Mouse (Mus musculus) C2C12 (cell line): ENCODE results near the gene Hddc3.

Source experiments
- CEBPB ChIP-seq: IDR thresholded peaks from one replicate; pipeline ENCODE4 v1.6.1; 2011; ENCODE audit warnings: low read depth, mild to moderate bottlenecking, control low read depth, moderate library complexity
- CTCF ChIP-seq: IDR thresholded peaks from one replicate; pipeline ENCODE4 v1.5.1; 2011; ENCODE audit not compliant: control insufficient read depth, insufficient read depth, insufficient read length
- MAX ChIP-seq: IDR thresholded peaks from one replicate; pipeline ENCODE4 v1.6.1; 2011; ENCODE audit warnings: mild to moderate bottlenecking, control low read depth
- MYOD1 ChIP-seq: IDR thresholded peaks from one replicate; pipeline ENCODE4 v1.6.1; 2011; ENCODE audit warnings: low read depth; ENCODE audit not compliant: control insufficient read depth, insufficient read length
- MYOG ChIP-seq: IDR thresholded peaks from one replicate; pipeline ENCODE4 v1.6.1; 2011; ENCODE audit not compliant: control insufficient read depth, insufficient read length; ENCODE audit errors: extremely low read depth
- USF1 ChIP-seq: IDR thresholded peaks from one replicate; pipeline ENCODE4 v1.6.1; 2011; ENCODE audit warnings: low read depth, mild to moderate bottlenecking, control low read depth, moderate library complexity

GRCm38 (mm10) chr7:80392119-80392518, 49.2 kb downstream of the Hddc3 start:
- TF ChIP-seq CEBPB (no peak), USF1 (no peak), CTCF (no peak), MAX (no peak), MYOD1 (no peak), MYOG (no peak)
